Comparison of ENCODE assay signal across 8 mouse cellular contexts in genomic region chr2:105615891-105616733, GRCm38 (mm10). TPM values are rescaled to one million over a fixed set of nuclear protein-coding genes. Genes with fewer than 3 reads are reported as not detected.
DNase-seq lines count a peak whose midpoint lies in the region; ATAC-seq and TF ChIP-seq lines count a peak whose summit lies in the region.

No protein-coding gene starts in this region.

- no peaks in the 10 kb centered on the region for H3K36me3 ChIP-seq in heart, embryonic 16.5 days (ENCODE audit: control insufficient read depth, insufficient read depth)
- H3K36me3 ChIP-seq in lung, embryonic 14.5 days (ENCODE audit: insufficient read depth), result no peaks in the 10 kb centered on the region

- peak overlapping the region; percentile 42 for H3K4me3 ChIP-seq in heart, embryonic 16.5 days (ENCODE audit: low read length)
- H3K4me3 ChIP-seq in lung, embryonic 14.5 days (ENCODE audit: low read depth, low read length), result no peak overlapping the region

- WGBS in heart, embryonic 16.5 days, result 29% methylated on average over 18 of the region's 18 CpGs
- 30% methylated on average over 18 of the region's 18 CpGs for WGBS in lung, embryonic 14.5 days

- no peak overlapping the region for H3K27ac ChIP-seq in heart, embryonic 16.5 days (ENCODE audit: low read length)
- no peak overlapping the region for H3K27ac ChIP-seq in lung, embryonic 14.5 days (ENCODE audit: low read depth)

- H3K4me1 ChIP-seq in heart, embryonic 16.5 days (ENCODE audit: control insufficient read depth, insufficient read depth, low read length), result peaks cover 2% of the 10 kb centered on the region
- H3K4me1 ChIP-seq in lung, embryonic 14.5 days (ENCODE audit: insufficient read depth), result no peaks in the 10 kb centered on the region

- no peaks in the 10 kb centered on the region for H3K9me3 ChIP-seq in heart, embryonic 16.5 days (replicated peaks; ENCODE audit: control insufficient read depth, low read length)
- H3K9me3 ChIP-seq in lung, embryonic 14.5 days (ENCODE audit: low read depth, low read length), result no peaks in the 10 kb centered on the region

- TF ChIP-seq CTCF in lung, embryonic 14.5 days (IDR thresholded peaks at IDR 0.05; ENCODE audit: low read depth), result peak; percentile 59

- H3K9ac ChIP-seq in heart, embryonic 16.5 days (ENCODE audit: low read length), result no peak overlapping the region
- H3K9ac ChIP-seq in lung, embryonic 14.5 days, result no peak overlapping the region

- no peak; the same call in 1 of the 2 replicates for ATAC-seq in heart, embryonic 16.5 days (replicated peaks; ENCODE audit: extremely low read depth, insufficient read depth, low FRiP score)
- ATAC-seq in lung, embryonic 14.5 days (ENCODE audit: insufficient read depth), result peak; percentile 31; the same call in 1 of the 2 replicates
- no peak for ATAC-seq in erythroid progenitor cell, adult 5-6 weeks (replicated peaks; ENCODE audit: low FRiP score, poor library complexity, severe bottlenecking)

- DNase-seq in A20 (ENCODE audit: low read depth, low spot score), result peak; percentile 35
- peak; percentile 43 for DNase-seq in WW6 (ENCODE audit: low read depth, low spot score)
- peak; percentile 72 for DNase-seq in embryo, embryonic 9.5 days (ENCODE audit: extremely low spot score)
- peak; percentile 62 to 67 for DNase-seq in kidney, postnatal 4 days
- DNase-seq in lung, embryonic 14.5 days, result peak; percentile 65
- DNase-seq in right cerebral cortex, adult 18-20 months, result peak; percentile 35

- peaks cover 3% of the 10 kb centered on the region; the same call in 1 of the 2 replicates for H3K27me3 ChIP-seq in heart, embryonic 16.5 days (ENCODE audit: control insufficient read depth, insufficient read depth, low read length)
- no peaks in the 10 kb centered on the region for H3K27me3 ChIP-seq in lung, embryonic 14.5 days (ENCODE audit: insufficient read depth, low read length)

- H3K4me2 ChIP-seq in heart, embryonic 16.5 days (ENCODE audit: low read depth, low read length), result peak overlapping the region; percentile 62
- H3K4me2 ChIP-seq in lung, embryonic 14.5 days, result peak overlapping the region; percentile 29; the same call in 1 of the 2 replicates

RNA-seq across cellular contexts. Expression of gene Pax6, which starts 52.6 kb away (rescaled TPM):
- not detected in 2 replicates for polyA plus RNA-seq in heart, embryonic 16.5 days (2015; fragmentation: Nextera tagmentation; extraction: Ambion mirVana)
- polyA plus RNA-seq in lung, embryonic 14.5 days (2014; fragmentation: Nextera tagmentation; extraction: Ambion mirVana), result 0.08 TPM in 1 of 2 replicates, not detected in the other
- total RNA-seq in erythroid progenitor cell, adult 5-6 weeks (2015; ENCODE audit: low replicate concordance), result not detected in 2 replicates
- not detected in 2 replicates for total RNA-seq in erythroid progenitor cell, adult 5-6 weeks (2017; ENCODE audit: low replicate concordance)
